Mouse (Mus musculus) forebrain, embryonic 14.5 days (tissue): ENCODE data around the gene Tox3. TPM values are rescaled to one million over a fixed set of nuclear protein-coding genes. Genes with fewer than 3 reads are reported as not detected.
A peak's percentile ranks its signal among the peaks of the same experiment; 100 is the strongest.

Experiments
- ATAC-seq: fragments of 200-750 bp; cut with Nextera tagmentation; 2 replicates; pipeline ENCODE4 v1.8.0; 2017; ENCODE audit warnings: mild to moderate bottlenecking, moderate library complexity
- DNase-seq: peaks from one replicate; pipeline ENCODE4 v3.0.0-alpha.2; 2015; ENCODE audit warnings: low spot score
- H3K27ac ChIP-seq: fragments of 300-500 bp; sonication (generic); 2 replicates; pipeline ENCODE4 v1.5.1; 2014; ENCODE audit warnings: low read depth, mild to moderate bottlenecking, control low read depth, low read length, moderate library complexity
- H3K27me3 ChIP-seq: fragments of 300-500 bp; sonication (generic); replicated peaks from 2 replicates; pipeline ENCODE4 v1.6.1; 2014; ENCODE audit warnings: low read length, control low read depth, mixed read lengths; ENCODE audit not compliant: control insufficient read depth, insufficient read depth
- H3K36me3 ChIP-seq: fragments of 300-500 bp; sonication (generic); 2 replicates; pipeline ENCODE4 v1.6.1; 2014; ENCODE audit warnings: low read length, control low read depth; ENCODE audit not compliant: control insufficient read depth, insufficient read depth
- H3K4me1 ChIP-seq: fragments of 300-500 bp; sonication (generic); 2 replicates; pipeline ENCODE4 v1.6.1; 2014; ENCODE audit warnings: antibody characterized with exemption, low read length, control low read depth; ENCODE audit not compliant: control insufficient read depth, insufficient read depth
- H3K4me2 ChIP-seq: fragments of 300-500 bp; sonication (generic); 2 replicates; pipeline ENCODE4 v1.6.1; 2014; ENCODE audit warnings: mild to moderate bottlenecking, control low read depth, low read length
- H3K4me3 ChIP-seq: fragments of 300-500 bp; sonication (generic); 2 replicates; pipeline ENCODE4 v1.5.1; 2014; ENCODE audit warnings: low read depth, low read length, control low read depth
- H3K9ac ChIP-seq: fragments of 300-500 bp; sonication (generic); 2 replicates; pipeline ENCODE4 v1.6.1; 2014; ENCODE audit warnings: mild to moderate bottlenecking, low read length, control low read depth, moderate library complexity
- H3K9me3 ChIP-seq: fragments of 300-500 bp; sonication (generic); replicated peaks from 2 replicates; pipeline ENCODE4 v1.6.1; 2016; ENCODE audit warnings: low read length, control low read depth, mixed read lengths; ENCODE audit not compliant: control insufficient read depth
- WGBS: fragments of 180-500 bp; shearing (Covaris S2); extraction: QIAGEN DNeasy Blood & Tissue Kit; methylation state at CpG from one replicate; pipeline ENCODE4 v1.1.7; 2014; 5-methylcytosine and 5-hydroxymethylcytosine counted together
- polyA plus RNA-seq: library from polyadenylated mRNA; unstranded; fragments of >200 nt; fragmentation: Nextera tagmentation; extraction: Ambion mirVana; gene quantifications from 2 replicates; pipeline ENCODE4 v1.2.1, GENCODE M21; 2014

The Tox3 gene
- polyA plus RNA-seq: 18.8 and 20.2 TPM in 2 replicates

- WGBS: 1% methylated on average over 36 of the region's 89 CpGs
- H3K4me1 ChIP-seq: peaks cover 17% of the 10 kb centered on the region
- peak within 1 kb of the TSS; percentile 98 for H3K27ac ChIP-seq
- H3K4me3 ChIP-seq: peak within 1 kb of the TSS; percentile 82
- H3K27me3 ChIP-seq: no peaks in the 10 kb centered on the region
- H3K9me3 ChIP-seq: no peaks in the 10 kb centered on the region
- peak; percentile 70 for ATAC-seq
- DNase-seq: peak; percentile 65
- peak within 1 kb of the TSS; percentile 98 for H3K9ac ChIP-seq
- H3K36me3 ChIP-seq: no peaks in the 10 kb centered on the region
- peak within 1 kb of the TSS; percentile 65 for H3K4me2 ChIP-seq
Measured at GRCm38 (mm10) chr8:90348178-90348925, at the start of gene Tox3. TSS of gene Tox3 (minus strand) at chr8:90348343.

- H3K36me3 ChIP-seq: no peaks in the 10 kb centered on the region
- H3K4me2 ChIP-seq: no peak overlapping the region
- H3K9me3 ChIP-seq: no peaks in the 10 kb centered on the region
- DNase-seq (peak; percentile 83), ATAC-seq (peak; percentile 92)
- 25% methylated on average over 2 of the region's 2 CpGs for WGBS
- H3K4me1 ChIP-seq: peaks cover 6% of the 10 kb centered on the region; the same call in 1 of the 2 replicates
- no peaks in the 10 kb centered on the region; the same call in 1 of the 2 replicates for H3K27me3 ChIP-seq
- H3K4me3 ChIP-seq: no peak overlapping the region
- H3K27ac ChIP-seq: no peak overlapping the region
- no peak overlapping the region for H3K9ac ChIP-seq
Measured at GRCm38 (mm10) chr8:90392643-90393042, 44.5 kb upstream of the Tox3 start.

- Histone ChIP-seq H3K4me2 (no peak overlapping the region), H3K4me1 (peaks cover 6% of the 10 kb centered on the region; the same call in 1 of the 2 replicates), H3K27ac (no peak overlapping the region), H3K27me3 (no peaks in the 10 kb centered on the region; the same call in 1 of the 2 replicates), H3K9me3 (no peaks in the 10 kb centered on the region), H3K9ac (no peak overlapping the region), H3K36me3 (no peaks in the 10 kb centered on the region), H3K4me3 (no peak overlapping the region)
- 64% methylated on average over 3 of the region's 3 CpGs for WGBS
- DNase-seq (no peak), ATAC-seq (no peak)
Measured at GRCm38 (mm10) chr8:90391483-90392074, 43.4 kb upstream of the Tox3 start.

- no peaks in the 10 kb centered on the region; the same call in 1 of the 2 replicates for H3K27me3 ChIP-seq
- no peak overlapping the region for H3K27ac ChIP-seq
- DNase-seq (no peak), ATAC-seq (no peak)
- no peaks in the 10 kb centered on the region for H3K9me3 ChIP-seq
- H3K36me3 ChIP-seq: no peaks in the 10 kb centered on the region
- no peak overlapping the region for H3K4me2 ChIP-seq
- 100% methylated on average over 1 of the region's 1 CpGs for WGBS
- peaks cover 6% of the 10 kb centered on the region; the same call in 1 of the 2 replicates for H3K4me1 ChIP-seq
- H3K4me3 ChIP-seq: no peak overlapping the region
- H3K9ac ChIP-seq: no peak overlapping the region
Measured at GRCm38 (mm10) chr8:90390827-90391226, 42.7 kb upstream of the Tox3 start.

- WGBS: 93% methylated on average over 6 of the region's 6 CpGs
- Histone ChIP-seq H3K9me3 (no peaks in the 10 kb centered on the region), H3K27me3 (no peaks in the 10 kb centered on the region), H3K4me1 (no peaks in the 10 kb centered on the region), H3K4me3 (no peak overlapping the region), H3K27ac (no peak overlapping the region), H3K9ac (no peak overlapping the region), H3K36me3 (no peaks in the 10 kb centered on the region), H3K4me2 (no peak overlapping the region)
- no peak for ATAC-seq
- no peak for DNase-seq
Measured at GRCm38 (mm10) chr8:90379064-90379463, 30.9 kb upstream of the Tox3 start.

- Histone ChIP-seq H3K4me2 (no peak overlapping the region), H3K4me1 (no peaks in the 10 kb centered on the region), H3K4me3 (no peak overlapping the region), H3K36me3 (no peaks in the 10 kb centered on the region), H3K9me3 (no peaks in the 10 kb centered on the region), H3K27ac (no peak overlapping the region), H3K27me3 (no peaks in the 10 kb centered on the region), H3K9ac (no peak overlapping the region)
- DNase-seq (no peak), ATAC-seq (no peak)
- 91% methylated on average over 3 of the region's 3 CpGs for WGBS
Measured at GRCm38 (mm10) chr8:90378036-90378435, 29.9 kb upstream of the Tox3 start.

- Histone ChIP-seq H3K4me1 (peaks cover 3% of the 10 kb centered on the region; the same call in 1 of the 2 replicates), H3K36me3 (no peaks in the 10 kb centered on the region), H3K4me3 (no peak overlapping the region), H3K27ac (no peak overlapping the region), H3K4me2 (no peak overlapping the region), H3K9ac (no peak overlapping the region), H3K27me3 (no peaks in the 10 kb centered on the region), H3K9me3 (no peaks in the 10 kb centered on the region)
- DNase-seq (peak; percentile 67), ATAC-seq (peak; percentile 23; the same call in 1 of the 2 replicates)
- WGBS: 78% methylated on average over 10 of the region's 10 CpGs
Measured at GRCm38 (mm10) chr8:90371611-90372222, 23.6 kb upstream of the Tox3 start.

GRCm38 (mm10) chr8:90369876-90370275 is 21.7 kb upstream of the Tox3 start:
- Histone ChIP-seq H3K27ac (no peak overlapping the region), H3K27me3 (no peaks in the 10 kb centered on the region), H3K4me1 (peaks cover 3% of the 10 kb centered on the region; the same call in 1 of the 2 replicates), H3K9ac (no peak overlapping the region), H3K4me2 (no peak overlapping the region), H3K4me3 (no peak overlapping the region), H3K36me3 (no peaks in the 10 kb centered on the region), H3K9me3 (no peaks in the 10 kb centered on the region)
- WGBS: 49% methylated on average over 3 of the region's 3 CpGs
- no peak for ATAC-seq
- no peak for DNase-seq
